Mouse (Mus musculus) embryonic facial prominence, embryonic 13.5 days (tissue): ENCODE data around the gene Sarnp. TPM values are rescaled to one million over a fixed set of nuclear protein-coding genes. Genes with fewer than 3 reads are reported as not detected.

Experiments
- ATAC-seq: fragments of 200-750 bp; cut with Nextera tagmentation; 2 replicates; pipeline ENCODE4 v1.8.0; 2017; ENCODE audit warnings: low read depth; ENCODE audit not compliant: insufficient number of reproducible peaks, insufficient read depth, low FRiP score, low TSS enrichment
- H3K27ac ChIP-seq: fragments of 300-500 bp; sonication (generic); 2 replicates; pipeline ENCODE4 v1.5.1; 2015; ENCODE audit warnings: moderate library complexity, mild to moderate bottlenecking, inconsistent platforms
- H3K27me3 ChIP-seq: fragments of 300-500 bp; sonication (generic); 2 replicates; pipeline ENCODE4 v1.6.1; 2015; ENCODE audit warnings: mild to moderate bottlenecking, inconsistent platforms
- H3K36me3 ChIP-seq: fragments of 300-500 bp; sonication (generic); 2 replicates; pipeline ENCODE4 v1.6.1; 2015; ENCODE audit warnings: mild to moderate bottlenecking, inconsistent platforms
- H3K4me1 ChIP-seq: fragments of 300-500 bp; sonication (generic); 2 replicates; pipeline ENCODE4 v1.6.1; 2015; ENCODE audit warnings: inconsistent platforms
- H3K4me2 ChIP-seq: fragments of 300-500 bp; sonication (generic); 2 replicates; pipeline ENCODE4 v1.6.1; 2015; ENCODE audit warnings: moderate library complexity, mild to moderate bottlenecking, inconsistent platforms
- H3K4me3 ChIP-seq: fragments of 300-500 bp; sonication (generic); 2 replicates; pipeline ENCODE4 v1.5.1; 2015; ENCODE audit warnings: mild to moderate bottlenecking, inconsistent platforms
- H3K9ac ChIP-seq: fragments of 300-500 bp; sonication (generic); 2 replicates; pipeline ENCODE4 v1.6.1; 2015; ENCODE audit warnings: mild to moderate bottlenecking, inconsistent platforms
- H3K9me3 ChIP-seq: fragments of 300-500 bp; sonication (generic); 2 replicates; pipeline ENCODE4 v1.6.1; 2016; ENCODE audit warnings: inconsistent platforms
- WGBS: fragments of 180-500 bp; shearing (Covaris S2); methylation state at CpG from one replicate; pipeline ENCODE4 v1.1.7; 2015; ENCODE audit warnings: mixed read lengths; 5-methylcytosine and 5-hydroxymethylcytosine counted together
- polyA plus RNA-seq: library from polyadenylated mRNA; unstranded; fragments of >200 nt; fragmentation: Nextera tagmentation; extraction: Ambion mirVana; gene quantifications from 2 replicates; pipeline ENCODE4 v1.2.1, GENCODE M21; 2015

Gene Sarnp
- polyA plus RNA-seq, 1 experiment from 2014 or later: 252 TPM

GRCm38 (mm10) chr10:128909567-128910028 lies 92.5 kb downstream of the Sarnp start:
- Histone ChIP-seq H3K4me2 (peak overlapping the region; percentile 76), H3K27ac (peak overlapping the region; percentile 94), H3K4me1 (peaks cover 33% of the 10 kb centered on the region), H3K9me3 (no peaks in the 10 kb centered on the region), H3K9ac (peak overlapping the region; percentile 98), H3K36me3 (peaks cover 34% of the 10 kb centered on the region), H3K27me3 (no peaks in the 10 kb centered on the region), H3K4me3 (peak overlapping the region; percentile 86)
- WGBS: under 1% methylated on average over 40 of the region's 41 CpGs
- peak; percentile 78 for ATAC-seq

- peaks cover 40% of the 10 kb centered on the region for H3K36me3 ChIP-seq
- H3K9me3 ChIP-seq: no peaks in the 10 kb centered on the region
- H3K4me2 ChIP-seq: peak overlapping the region; percentile 76
- no peaks in the 10 kb centered on the region for H3K27me3 ChIP-seq
- peak overlapping the region; percentile 94 for H3K27ac ChIP-seq
- WGBS: under 1% methylated on average over 60 of the region's 66 CpGs
- H3K9ac ChIP-seq: peak overlapping the region; percentile 98
- H3K4me1 ChIP-seq: peaks cover 33% of the 10 kb centered on the region
- peak overlapping the region; percentile 86 for H3K4me3 ChIP-seq
- ATAC-seq: no peak
Observed at GRCm38 (mm10) chr10:128910066-128910841, 93.1 kb downstream of the Sarnp start.

- Histone ChIP-seq H3K4me3 (peak overlapping the region; percentile 86), H3K9ac (peak overlapping the region; percentile 98; the same call in 1 of the 2 replicates), H3K9me3 (no peaks in the 10 kb centered on the region), H3K27ac (0 out of 2 replicates have a peak overlapping the region, but pooled peaks have one; percentile 94), H3K4me2 (peak overlapping the region; percentile 76), H3K36me3 (peaks cover 50% of the 10 kb centered on the region), H3K4me1 (peaks cover 33% of the 10 kb centered on the region), H3K27me3 (no peaks in the 10 kb centered on the region)
- WGBS: 89% methylated on average over 6 of the region's 6 CpGs
- ATAC-seq: no peak
Observed at GRCm38 (mm10) chr10:128911430-128911829, 94.3 kb downstream of the Sarnp start.

GRCm38 (mm10) chr10:128912268-128912667 lies 95.1 kb downstream of the Sarnp start:
- Histone ChIP-seq H3K4me3 (no peak overlapping the region), H3K4me1 (peaks cover 33% of the 10 kb centered on the region), H3K27ac (no peak overlapping the region), H3K4me2 (peak overlapping the region; percentile 76), H3K27me3 (no peaks in the 10 kb centered on the region), H3K9me3 (no peaks in the 10 kb centered on the region), H3K9ac (peak overlapping the region; percentile 51; the same call in 1 of the 2 replicates), H3K36me3 (peaks cover 58% of the 10 kb centered on the region)
- ATAC-seq: no peak
- 70% methylated on average over 4 of the region's 4 CpGs for WGBS

- Histone ChIP-seq H3K9ac (no peak overlapping the region), H3K9me3 (no peaks in the 10 kb centered on the region), H3K4me3 (no peak overlapping the region), H3K36me3 (peaks cover 63% of the 10 kb centered on the region), H3K4me1 (peaks cover 33% of the 10 kb centered on the region), H3K27me3 (no peaks in the 10 kb centered on the region), H3K4me2 (no peak overlapping the region), H3K27ac (peak overlapping the region; percentile 65)
- ATAC-seq: no peak
- WGBS: 86% methylated on average over 4 of the region's 4 CpGs
Observed at GRCm38 (mm10) chr10:128912791-128913190, 95.7 kb downstream of the Sarnp start.

GRCm38 (mm10) chr10:128913219-128913618 lies 96.1 kb downstream of the Sarnp start:
- H3K9ac ChIP-seq: no peak overlapping the region
- H3K27ac ChIP-seq: peak overlapping the region; percentile 65
- no peaks in the 10 kb centered on the region for H3K27me3 ChIP-seq
- peaks cover 33% of the 10 kb centered on the region for H3K4me1 ChIP-seq
- no peak overlapping the region for H3K4me2 ChIP-seq
- peaks cover 67% of the 10 kb centered on the region for H3K36me3 ChIP-seq
- H3K9me3 ChIP-seq: no peaks in the 10 kb centered on the region
- 6% methylated on average over 5 of the region's 5 CpGs for WGBS
- H3K4me3 ChIP-seq: no peak overlapping the region
- no peak for ATAC-seq

- Histone ChIP-seq H3K27ac (no peak overlapping the region), H3K36me3 (peaks cover 72% of the 10 kb centered on the region), H3K27me3 (no peaks in the 10 kb centered on the region), H3K9me3 (no peaks in the 10 kb centered on the region), H3K4me1 (peaks cover 33% of the 10 kb centered on the region), H3K9ac (peak overlapping the region; percentile 6; the same call in 1 of the 2 replicates), H3K4me3 (no peak overlapping the region), H3K4me2 (no peak overlapping the region)
- WGBS: 90% methylated on average over 12 of the region's 12 CpGs
- no peak for ATAC-seq
Observed at GRCm38 (mm10) chr10:128913696-128914095, 96.6 kb downstream of the Sarnp start.

- H3K4me3 ChIP-seq: no peak overlapping the region
- no peak for ATAC-seq
- peaks cover 36% of the 10 kb centered on the region for H3K4me1 ChIP-seq
- WGBS: 90% methylated on average over 2 of the region's 2 CpGs
- H3K36me3 ChIP-seq: peaks cover 72% of the 10 kb centered on the region
- no peak overlapping the region for H3K9ac ChIP-seq
- H3K4me2 ChIP-seq: no peak overlapping the region
- no peak overlapping the region for H3K27ac ChIP-seq
- H3K9me3 ChIP-seq: no peaks in the 10 kb centered on the region
- no peaks in the 10 kb centered on the region for H3K27me3 ChIP-seq
Observed at GRCm38 (mm10) chr10:128915550-128915949, 98.4 kb downstream of the Sarnp start.

- Histone ChIP-seq H3K9ac (no peak overlapping the region), H3K36me3 (peaks cover 67% of the 10 kb centered on the region), H3K27me3 (no peaks in the 10 kb centered on the region), H3K9me3 (no peaks in the 10 kb centered on the region), H3K4me3 (no peak overlapping the region), H3K4me2 (no peak overlapping the region), H3K27ac (no peak overlapping the region), H3K4me1 (peaks cover 36% of the 10 kb centered on the region)
- WGBS: 84% methylated on average over 3 of the region's 3 CpGs
- ATAC-seq: no peak
Observed at GRCm38 (mm10) chr10:128916665-128917064, 99.5 kb downstream of the Sarnp start.

- Histone ChIP-seq H3K9ac (no peak overlapping the region), H3K36me3 (peaks cover 59% of the 10 kb centered on the region), H3K9me3 (no peaks in the 10 kb centered on the region), H3K4me3 (no peak overlapping the region), H3K4me2 (no peak overlapping the region), H3K27ac (no peak overlapping the region), H3K4me1 (peaks cover 36% of the 10 kb centered on the region), H3K27me3 (no peaks in the 10 kb centered on the region)
- ATAC-seq: no peak
- WGBS: 92% methylated on average over 6 of the region's 6 CpGs
Observed at GRCm38 (mm10) chr10:128917400-128917799, 100.3 kb downstream of the Sarnp start.

- Histone ChIP-seq H3K9me3 (no peaks in the 10 kb centered on the region), H3K9ac (no peak overlapping the region), H3K27ac (no peak overlapping the region), H3K27me3 (no peaks in the 10 kb centered on the region), H3K4me1 (peaks cover 32% of the 10 kb centered on the region), H3K4me3 (no peak overlapping the region), H3K36me3 (peaks cover 52% of the 10 kb centered on the region), H3K4me2 (no peak overlapping the region)
- ATAC-seq: no peak
- 82% methylated on average over 7 of the region's 7 CpGs for WGBS
Observed at GRCm38 (mm10) chr10:128918246-128918645, 101.1 kb downstream of the Sarnp start.

- no peaks in the 10 kb centered on the region for H3K9me3 ChIP-seq
- H3K9ac ChIP-seq: peak overlapping the region; percentile 41; the same call in 1 of the 2 replicates
- no peak for ATAC-seq
- peaks cover 39% of the 10 kb centered on the region for H3K4me1 ChIP-seq
- no peak overlapping the region for H3K4me2 ChIP-seq
- H3K4me3 ChIP-seq: no peak overlapping the region
- no peaks in the 10 kb centered on the region for H3K27me3 ChIP-seq
- 24% methylated on average over 6 of the region's 6 CpGs for WGBS
- peaks cover 42% of the 10 kb centered on the region for H3K36me3 ChIP-seq
- H3K27ac ChIP-seq: 0 out of 2 replicates have a peak overlapping the region, but pooled peaks have one; percentile 12
Observed at GRCm38 (mm10) chr10:128919203-128919631, 102.1 kb downstream of the Sarnp start.
